Mouse (Mus musculus) testis, adult 2 months (tissue): ENCODE data around the gene Trim15. TPM values are rescaled to one million over a fixed set of nuclear protein-coding genes. Genes with fewer than 3 reads are reported as not detected.

Experiments used
- H3K27ac ChIP-seq: fragments of 200-500 bp; 2 replicates; pipeline ENCODE4 v1.5.1; 2012; ENCODE audit warnings: low read depth, low read length; ENCODE audit not compliant: control insufficient read depth, insufficient read depth
- H3K27me3 ChIP-seq: fragments of 200-500 bp; 2 replicates; pipeline ENCODE4 v1.6.1; 2012; ENCODE audit warnings: mild to moderate bottlenecking, low read length, moderate library complexity; ENCODE audit not compliant: control insufficient read depth, insufficient read depth
- H3K36me3 ChIP-seq: fragments of 200-500 bp; 2 replicates; pipeline ENCODE4 v1.6.1; 2012; ENCODE audit warnings: mild to moderate bottlenecking, low read length; ENCODE audit not compliant: control insufficient read depth, insufficient read depth
- H3K4me1 ChIP-seq: fragments of 200-500 bp; 2 replicates; pipeline ENCODE4 v1.6.1; 2012; ENCODE audit warnings: low read length; ENCODE audit not compliant: control insufficient read depth, insufficient read depth
- H3K4me3 ChIP-seq: fragments of 200-500 bp; 2 replicates; pipeline ENCODE4 v1.5.1; 2012; ENCODE audit warnings: low read depth, mild to moderate bottlenecking, low read length, moderate library complexity, mixed read lengths; ENCODE audit not compliant: control insufficient read depth
- CTCF ChIP-seq: fragments of 200-500 bp; IDR thresholded peaks from 2 replicates; pipeline ENCODE4 v1.5.1; 2012; ENCODE audit warnings: low read depth, mild to moderate bottlenecking, inconsistent platforms, low read length, moderate library complexity; ENCODE audit not compliant: control insufficient read depth, insufficient read depth, insufficient replicate concordance
- POLR2A ChIP-seq: fragments of 200-500 bp; IDR thresholded peaks from 2 replicates; pipeline ENCODE4 v1.6.1; 2012; ENCODE audit warnings: low read depth, mild to moderate bottlenecking, inconsistent platforms, low read length, moderate library complexity; ENCODE audit not compliant: control insufficient read depth
- polyA plus RNA-seq: library from polyadenylated mRNA; depleted of rRNA; stranded (reverse); fragments of >200 nt; gene quantifications from 2 replicates; pipeline ENCODE4 v1.2.3, GENCODE M21; 2012

The Trim15 gene
- polyA plus RNA-seq, 1 experiment, result not detected

DNA sequence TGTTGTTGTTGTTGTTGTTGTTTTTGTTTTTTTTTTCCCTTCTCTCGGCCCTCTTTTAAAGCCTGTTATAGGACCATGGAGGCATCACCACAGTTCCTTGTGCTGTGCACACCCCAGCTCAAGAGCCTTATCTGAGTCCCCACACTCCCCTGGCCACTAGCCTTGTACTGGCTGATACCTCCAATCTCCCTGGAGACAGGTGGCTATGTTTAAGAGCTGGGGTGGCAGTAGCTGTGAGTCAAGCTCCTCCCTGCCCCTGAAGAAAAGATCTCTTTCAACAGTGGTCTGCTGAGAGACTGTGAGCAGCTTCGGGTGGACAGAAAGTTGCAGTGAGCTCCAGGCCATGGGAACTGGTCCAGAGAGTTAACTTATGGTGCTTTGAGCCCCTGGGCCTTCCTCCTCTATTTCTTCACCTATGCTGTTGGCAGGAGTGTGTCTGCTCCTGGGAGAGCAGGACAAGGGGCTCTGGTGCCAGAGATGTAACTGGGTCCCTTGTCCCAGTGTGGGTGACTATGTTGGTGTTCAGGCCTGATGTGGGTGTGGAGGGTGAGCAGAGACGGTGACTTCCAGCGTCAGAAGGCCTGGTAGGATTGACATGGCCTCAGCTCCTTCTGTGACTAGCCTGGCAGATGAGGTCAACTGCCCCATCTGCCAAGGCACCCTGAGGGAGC, 2.4 kb upstream of the Trim15 start, which contains the start of gene Trim10:
Gene Trim10, plus strand, starts transcription at position 291 of the 671 bp plus-strand sequence.
- peak within 1 kb of the TSS; percentile 3 for H3K4me3 ChIP-seq
- no peaks in the 10 kb centered on the region for H3K27me3 ChIP-seq
- peaks cover 12% of the 10 kb centered on the region for H3K4me1 ChIP-seq
- H3K27ac ChIP-seq, result no peak within 1 kb of the TSS
- no peaks in the 10 kb centered on the region for H3K36me3 ChIP-seq
- no peak for TF ChIP-seq CTCF
- no peak for TF ChIP-seq POLR2A

DNA sequence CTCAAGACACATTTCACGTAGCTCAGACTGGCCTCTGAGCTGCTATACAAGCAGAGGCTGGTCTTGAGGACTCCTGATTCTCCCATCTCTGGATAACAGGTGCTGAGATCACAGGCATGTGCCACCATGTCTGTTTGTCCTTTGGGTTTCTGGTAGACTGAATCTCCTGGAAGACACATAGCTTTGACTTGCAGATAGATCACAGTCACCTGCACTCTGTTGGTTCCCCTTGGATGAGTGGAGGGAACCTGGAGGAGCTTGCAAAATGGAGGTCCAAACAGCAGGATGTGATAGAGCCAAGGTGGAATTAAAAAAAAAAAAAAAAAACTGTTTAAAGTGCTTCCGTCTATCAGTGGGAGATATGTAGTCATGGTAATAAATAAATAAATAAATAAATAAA, 1.8 kb upstream of the Trim15 start:
- Histone ChIP-seq H3K27ac (no peak overlapping the region), H3K27me3 (no peaks in the 10 kb centered on the region)

DNA sequence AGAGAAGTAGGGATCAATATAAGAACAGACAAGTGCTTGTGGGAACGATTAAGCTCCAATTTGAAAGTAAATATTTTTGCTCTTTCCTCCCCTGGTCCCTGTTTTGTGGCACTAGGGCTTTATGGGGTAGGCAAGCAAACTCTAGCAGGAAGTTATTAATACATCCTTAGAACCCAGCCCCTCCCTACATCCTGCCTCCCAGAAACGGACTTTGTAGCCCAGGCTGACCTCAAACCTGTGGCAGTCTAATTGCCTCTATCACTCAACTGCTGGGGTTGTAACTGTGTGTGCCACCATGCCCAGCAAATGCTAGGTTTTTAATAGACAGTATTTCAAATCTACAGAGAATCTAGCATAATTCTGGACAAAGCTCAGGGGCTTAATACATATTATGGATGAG, 5.3 kb downstream of the Trim15 start:
- no peak for TF ChIP-seq POLR2A
- TF ChIP-seq CTCF, result no peak
- no peaks in the 10 kb centered on the region for H3K27me3 ChIP-seq
- peaks cover 2% of the 10 kb centered on the region; the same call in 1 of the 2 replicates for H3K4me1 ChIP-seq
- no peak overlapping the region for H3K27ac ChIP-seq
- no peak overlapping the region for H3K4me3 ChIP-seq
- no peaks in the 10 kb centered on the region for H3K36me3 ChIP-seq

More for the DNA sequence above, 1.8 kb upstream of the Trim15 start:
- no peak overlapping the region for H3K4me3 ChIP-seq
- H3K4me1 ChIP-seq, result peaks cover 12% of the 10 kb centered on the region
- no peaks in the 10 kb centered on the region for H3K36me3 ChIP-seq
- TF ChIP-seq POLR2A (no peak), CTCF (no peak)

DNA sequence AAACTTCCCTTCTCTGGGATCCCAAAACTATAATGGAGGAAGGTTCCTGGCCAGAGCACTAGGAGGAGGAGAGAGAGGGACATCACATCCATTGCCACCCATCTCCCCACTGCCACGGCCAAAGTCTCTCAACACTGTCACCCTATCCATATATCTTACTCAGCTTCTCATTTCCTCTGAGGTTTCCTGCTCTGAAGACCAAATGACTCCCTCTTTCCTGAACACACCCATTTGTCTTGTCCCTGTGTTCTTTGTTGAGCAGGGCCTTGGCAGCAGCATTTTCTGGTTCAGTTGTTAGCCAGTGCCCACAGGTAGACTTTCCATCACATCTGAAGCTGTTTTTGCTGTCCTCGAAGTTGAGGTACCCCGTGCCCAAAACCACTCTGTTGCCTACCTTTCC, 8.8 kb downstream of the Trim15 start:
- TF ChIP-seq CTCF (no peak), POLR2A (no peak)
- no peaks in the 10 kb centered on the region for H3K36me3 ChIP-seq
- H3K4me1 ChIP-seq, result no peaks in the 10 kb centered on the region
- no peak overlapping the region for H3K27ac ChIP-seq
- no peak overlapping the region for H3K4me3 ChIP-seq
- H3K27me3 ChIP-seq, result no peaks in the 10 kb centered on the region

DNA sequence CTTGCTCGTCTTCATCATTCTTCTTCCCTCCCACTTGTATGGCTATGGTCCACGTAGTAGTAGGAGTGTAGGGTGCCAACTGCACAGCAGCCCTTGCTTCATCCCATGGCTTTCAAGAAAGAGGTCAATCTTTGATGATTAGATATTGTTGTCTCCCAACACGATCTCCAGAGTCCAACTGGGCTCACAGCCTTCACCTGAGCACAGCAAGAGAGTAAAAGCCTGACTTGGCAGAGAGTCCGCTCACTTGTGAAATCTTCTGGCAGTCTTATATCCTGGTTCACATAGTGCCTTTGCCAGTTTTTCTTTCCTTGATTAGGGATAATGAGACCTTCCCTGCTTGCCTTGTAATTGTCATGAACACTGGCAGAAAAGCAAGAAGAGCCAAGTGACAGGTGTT, 10.8 kb downstream of the Trim15 start:
- Histone ChIP-seq H3K27ac (no peak overlapping the region), H3K4me3 (no peak overlapping the region), H3K36me3 (no peaks in the 10 kb centered on the region), H3K27me3 (no peaks in the 10 kb centered on the region), H3K4me1 (no peaks in the 10 kb centered on the region)
- TF ChIP-seq POLR2A (no peak), CTCF (no peak)

DNA sequence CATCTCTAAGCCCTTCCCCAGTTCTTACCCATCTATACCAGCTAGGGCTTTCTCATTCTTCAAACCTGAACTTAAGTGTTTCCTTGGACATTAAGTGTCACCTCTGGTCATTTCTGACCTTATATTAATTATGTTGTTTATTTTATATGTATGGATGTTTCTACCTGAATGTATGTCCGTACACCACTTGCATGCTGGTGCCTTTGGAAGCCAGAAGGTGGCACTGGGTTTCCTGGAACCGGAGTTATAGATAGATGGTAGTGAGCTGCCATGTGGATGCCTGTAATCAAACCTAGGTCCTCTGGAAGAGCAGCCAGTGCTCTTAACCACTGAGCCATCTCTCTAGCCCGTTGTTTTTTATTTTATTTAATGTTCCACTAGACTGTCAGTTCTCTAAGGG, 11.5 kb downstream of the Trim15 start:
- H3K27me3 ChIP-seq, result no peaks in the 10 kb centered on the region
- TF ChIP-seq POLR2A (no peak), CTCF (no peak)

DNA sequence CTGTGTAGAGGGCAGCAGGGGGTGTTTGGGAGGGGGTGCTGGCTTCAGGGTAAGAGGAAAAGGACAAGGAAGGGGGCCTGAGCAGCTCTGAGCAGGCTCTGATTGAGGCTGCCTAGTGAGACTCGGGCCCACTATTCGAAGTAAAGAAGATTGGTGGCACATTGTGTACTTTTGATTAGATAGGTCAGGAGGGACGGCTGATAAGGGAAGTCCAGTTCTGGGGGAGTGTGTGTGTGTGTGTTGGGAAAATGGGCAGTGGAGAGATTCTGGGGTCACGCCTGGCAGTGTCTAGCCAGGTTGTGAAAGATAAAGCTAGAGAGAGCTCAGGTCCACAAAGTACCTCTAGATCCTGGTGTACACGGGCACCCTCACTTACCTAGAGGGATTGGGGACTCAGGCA, 15.4 kb downstream of the Trim15 start:
- H3K36me3 ChIP-seq, result no peaks in the 10 kb centered on the region
- no peaks in the 10 kb centered on the region for H3K27me3 ChIP-seq
- H3K4me1 ChIP-seq, result no peaks in the 10 kb centered on the region; the same call in 1 of the 2 replicates
- TF ChIP-seq CTCF, result no peak
- TF ChIP-seq POLR2A, result no peak
- H3K27ac ChIP-seq, result no peak overlapping the region
- no peak overlapping the region for H3K4me3 ChIP-seq

More for the DNA sequence above, 11.5 kb downstream of the Trim15 start:
- H3K36me3 ChIP-seq, result no peaks in the 10 kb centered on the region
- no peak overlapping the region for H3K4me3 ChIP-seq
- no peaks in the 10 kb centered on the region for H3K4me1 ChIP-seq
- no peak overlapping the region for H3K27ac ChIP-seq
